Mouse (Mus musculus): ENCODE data around the gene Wdr17.
A peak's percentile ranks its signal among the peaks of the same experiment; 100 is the strongest.
"Not testable (repeated sequence)": the region's sequence is repeated elsewhere in the genome, so short reads cannot be mapped to it uniquely, and the experiment has no call there.

Gene Wdr17

DNA sequence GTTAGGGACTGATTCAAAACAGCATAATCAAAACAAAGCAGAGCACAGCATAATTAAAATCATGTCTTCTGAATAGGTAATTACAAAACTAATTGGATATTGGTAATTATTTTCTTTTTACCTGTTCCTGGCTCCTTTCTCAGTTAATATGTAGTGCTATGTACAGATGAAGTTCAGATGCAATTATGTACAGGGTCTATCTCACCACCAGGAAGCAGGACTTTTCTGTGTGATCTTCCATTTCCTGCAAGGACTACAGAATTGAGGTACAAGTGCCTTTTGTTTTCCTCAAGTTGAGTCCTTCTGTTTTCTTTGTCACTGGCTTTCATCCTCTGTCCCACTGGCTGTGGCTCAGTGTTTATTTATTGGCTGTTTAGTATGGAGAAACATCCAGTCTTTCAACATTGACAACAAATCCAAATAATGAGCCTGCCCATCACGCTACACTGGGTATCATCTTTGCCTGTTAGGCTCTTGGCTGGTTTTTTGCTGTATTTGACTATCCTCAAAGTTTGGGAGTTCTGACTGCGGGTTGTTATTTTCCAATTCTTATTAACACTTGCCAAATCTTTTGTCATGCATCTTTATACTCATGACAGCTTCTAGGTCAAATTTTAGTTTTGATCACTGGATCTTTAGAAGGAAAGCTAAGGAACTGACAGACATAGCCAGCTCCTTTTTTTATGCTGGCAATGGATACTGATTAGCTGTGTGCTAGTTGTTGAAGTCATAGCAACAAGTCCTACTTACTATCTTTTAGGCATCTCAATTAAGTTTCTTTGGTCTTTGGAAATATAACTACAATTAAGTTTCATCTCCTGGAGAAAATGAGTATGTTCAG, 94.9 kb downstream of the Wdr17 start:
- DNase-seq (ENCODE audit: low spot score) = no peak

DNA sequence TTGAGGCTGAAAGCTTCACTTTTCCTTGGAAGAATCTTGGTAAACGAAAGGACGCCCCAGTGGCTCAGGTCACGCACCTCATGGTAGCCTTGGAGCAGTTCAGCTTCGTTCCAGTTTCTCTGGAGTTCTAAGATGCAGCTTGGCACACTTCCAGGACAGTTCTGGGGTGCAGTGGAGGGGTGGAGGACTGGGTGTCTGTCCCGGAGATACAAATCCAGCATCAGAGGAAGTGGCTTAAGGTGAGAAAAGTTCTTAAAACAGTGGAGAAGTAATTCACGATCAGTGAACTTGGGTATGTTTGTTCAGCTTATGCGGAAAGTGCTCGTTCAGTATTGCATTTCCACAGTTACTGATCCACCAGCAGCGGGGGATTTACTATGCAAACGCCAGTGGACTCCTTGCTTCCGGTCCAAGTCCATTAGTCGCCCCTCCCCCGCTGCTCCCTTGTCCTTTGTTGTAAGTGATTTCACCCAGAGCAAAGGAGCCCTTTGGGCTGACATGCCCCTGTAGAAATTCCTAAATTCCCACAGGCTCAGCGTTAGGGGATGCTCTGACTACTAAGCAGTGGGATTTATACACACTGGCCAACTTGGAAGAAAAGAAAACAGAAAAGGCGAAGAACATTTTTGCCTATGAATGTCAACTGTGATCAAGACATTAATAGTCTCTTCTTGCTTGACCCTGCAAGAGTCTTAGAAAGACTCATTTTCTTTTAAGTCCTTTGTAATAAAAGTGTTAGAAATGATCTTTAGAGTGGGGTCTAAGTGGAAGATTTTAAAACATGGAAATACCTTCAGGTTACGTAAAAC, 106.6 kb downstream of the Wdr17 start:
- DNase-seq (ENCODE audit: low spot score) = no peak

DNA sequence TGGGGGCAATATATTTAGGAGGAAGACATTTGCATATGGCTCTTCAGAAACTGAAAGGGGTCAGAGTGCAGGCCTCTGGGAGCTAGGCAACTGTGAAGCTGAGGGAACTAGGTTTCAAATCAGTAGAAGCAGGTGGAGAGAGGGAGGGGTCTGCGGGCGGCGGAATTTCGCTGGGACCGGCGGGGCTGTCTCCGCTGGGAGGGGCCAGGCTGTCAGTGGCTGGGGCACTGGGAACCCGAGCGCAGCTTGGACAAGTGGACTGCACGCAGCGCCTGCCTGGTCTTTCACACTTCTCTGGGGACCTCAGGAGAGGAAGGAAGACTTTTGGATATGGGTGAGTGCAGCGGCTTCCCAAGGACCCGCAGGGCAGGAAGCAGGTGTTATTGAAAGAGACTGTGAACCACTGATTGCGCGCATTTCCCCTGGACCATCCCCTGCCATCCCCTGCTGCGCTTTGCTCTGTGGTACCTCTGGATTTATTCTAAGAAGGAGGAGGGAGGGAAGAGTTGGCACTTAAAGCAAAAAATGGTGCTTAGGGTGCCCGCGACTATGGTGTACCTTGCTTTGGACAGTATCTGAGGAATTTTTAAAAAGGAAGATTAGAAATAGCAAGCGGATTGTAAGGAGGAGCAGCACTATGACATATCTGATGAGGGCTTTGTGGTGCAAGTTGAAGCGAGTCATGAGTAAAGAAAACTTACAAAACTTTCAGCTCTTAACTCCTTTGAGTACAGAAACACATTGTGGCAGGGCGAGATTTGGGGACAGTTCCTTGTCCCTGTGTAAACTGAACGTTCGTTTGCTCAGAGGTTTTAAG, 107.5 kb downstream of the Wdr17 start:
- no peak for DNase-seq (ENCODE audit: low spot score)

DNA sequence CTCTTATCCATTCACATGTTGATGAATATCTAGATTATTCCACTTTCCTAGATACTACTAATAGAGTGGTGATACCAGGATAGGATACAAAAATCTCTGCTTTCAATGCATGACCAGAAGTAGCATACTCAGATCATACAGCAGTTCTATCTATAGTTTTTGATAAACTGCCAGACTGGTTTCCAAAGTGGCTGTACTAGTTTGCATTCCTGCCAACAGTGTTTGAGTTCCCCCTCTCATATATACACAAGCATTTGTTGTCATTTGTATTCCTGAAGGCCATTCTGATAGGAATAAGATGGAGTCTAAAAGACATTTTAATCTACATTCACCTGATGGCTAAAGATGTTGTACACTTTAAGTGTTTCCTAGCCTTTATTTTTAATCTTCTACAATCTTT, 110.0 kb downstream of the Wdr17 start:
- no peak for DNase-seq (ENCODE audit: low spot score)

DNA sequence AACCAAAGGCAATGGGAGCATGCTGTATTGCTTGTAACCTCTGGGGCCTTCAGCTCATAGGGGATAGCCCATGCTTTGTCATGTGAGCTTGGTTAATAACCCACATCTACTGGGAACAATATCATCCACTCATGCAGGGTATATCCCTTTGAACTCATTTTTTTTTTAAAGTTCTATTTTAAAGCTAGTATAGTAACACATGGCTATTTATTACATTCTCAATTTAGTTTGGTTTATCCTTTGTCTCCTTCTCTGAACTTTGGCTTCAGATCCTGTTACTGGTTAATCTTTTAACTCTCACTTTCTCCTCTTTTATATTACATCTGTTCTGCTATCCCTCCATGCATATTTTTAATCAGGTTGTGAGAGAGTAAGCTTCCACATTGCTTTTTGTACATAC, 110.7 kb downstream of the Wdr17 start:
- DNase-seq (ENCODE audit: low spot score) = no peak

DNA sequence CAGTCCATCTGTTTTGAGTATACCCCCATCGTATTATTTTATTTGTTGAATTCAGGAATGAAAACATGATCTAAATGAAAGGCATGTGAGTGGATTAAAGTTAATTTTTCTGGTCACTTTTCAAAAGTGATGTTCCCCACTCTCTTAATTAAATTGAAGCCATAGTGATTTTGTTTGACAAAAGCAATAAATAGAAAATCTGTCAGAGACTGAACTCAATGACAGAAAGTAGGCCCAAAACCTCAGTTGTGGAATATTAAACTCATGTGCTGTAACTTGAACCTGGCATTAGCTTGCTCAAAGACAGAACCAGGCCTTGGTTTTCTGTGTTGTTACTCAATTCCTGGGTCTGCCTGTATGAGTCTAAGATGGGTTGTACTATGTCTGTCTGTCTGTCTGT, 129.3 kb downstream of the Wdr17 start:
- no peak for DNase-seq (ENCODE audit: low spot score)

DNA sequence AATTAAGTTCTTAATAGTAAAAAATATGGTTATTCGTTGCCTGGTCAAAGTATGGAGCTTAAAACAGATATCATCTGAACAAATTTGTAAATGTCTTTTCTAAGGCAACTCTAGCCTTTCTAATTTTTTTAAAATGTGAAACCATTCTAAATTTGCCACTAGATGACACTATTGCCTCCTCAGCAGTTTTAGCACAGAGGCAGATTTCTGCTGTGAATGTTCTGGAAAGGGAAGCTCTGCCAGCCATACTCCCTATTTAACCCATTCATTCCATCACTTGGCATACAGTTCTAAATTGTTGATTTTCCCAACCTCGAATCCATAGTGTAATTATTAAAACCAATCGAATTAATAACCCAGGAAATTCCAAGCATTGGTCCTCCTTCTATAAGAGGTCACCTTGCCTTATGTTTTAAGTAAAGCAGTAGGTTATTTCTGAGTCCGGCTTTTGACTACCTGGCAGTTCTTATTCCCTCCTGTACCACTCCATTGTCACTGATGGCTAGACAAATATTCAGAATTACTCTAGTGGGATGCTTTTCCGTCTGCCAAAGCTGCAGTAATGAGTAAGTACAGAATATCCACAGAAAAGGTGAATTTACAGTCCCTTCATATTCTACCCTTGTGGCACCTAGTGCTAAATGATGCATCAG, 150.2 kb downstream of the Wdr17 start:
- no peak for DNase-seq (ENCODE audit: low spot score)

DNA sequence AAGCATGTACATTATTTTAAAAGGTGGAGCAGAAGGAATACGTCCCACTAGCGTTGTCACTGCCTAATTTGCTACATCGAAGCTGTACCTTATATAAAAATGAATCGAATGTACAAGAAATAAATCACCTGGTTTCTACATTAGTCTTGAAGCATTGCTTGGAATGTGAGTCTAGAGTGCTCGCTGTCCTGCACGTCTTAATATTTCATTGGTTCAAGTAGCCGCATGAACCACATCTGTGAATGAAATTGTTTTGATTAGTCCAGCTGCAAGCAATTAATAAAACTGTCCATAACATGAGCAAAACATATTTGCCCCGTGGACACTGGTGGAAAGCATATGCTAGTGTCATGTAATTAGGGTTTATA, 162.3 kb downstream of the Wdr17 start:
- no peak for DNase-seq (ENCODE audit: low spot score)

DNA sequence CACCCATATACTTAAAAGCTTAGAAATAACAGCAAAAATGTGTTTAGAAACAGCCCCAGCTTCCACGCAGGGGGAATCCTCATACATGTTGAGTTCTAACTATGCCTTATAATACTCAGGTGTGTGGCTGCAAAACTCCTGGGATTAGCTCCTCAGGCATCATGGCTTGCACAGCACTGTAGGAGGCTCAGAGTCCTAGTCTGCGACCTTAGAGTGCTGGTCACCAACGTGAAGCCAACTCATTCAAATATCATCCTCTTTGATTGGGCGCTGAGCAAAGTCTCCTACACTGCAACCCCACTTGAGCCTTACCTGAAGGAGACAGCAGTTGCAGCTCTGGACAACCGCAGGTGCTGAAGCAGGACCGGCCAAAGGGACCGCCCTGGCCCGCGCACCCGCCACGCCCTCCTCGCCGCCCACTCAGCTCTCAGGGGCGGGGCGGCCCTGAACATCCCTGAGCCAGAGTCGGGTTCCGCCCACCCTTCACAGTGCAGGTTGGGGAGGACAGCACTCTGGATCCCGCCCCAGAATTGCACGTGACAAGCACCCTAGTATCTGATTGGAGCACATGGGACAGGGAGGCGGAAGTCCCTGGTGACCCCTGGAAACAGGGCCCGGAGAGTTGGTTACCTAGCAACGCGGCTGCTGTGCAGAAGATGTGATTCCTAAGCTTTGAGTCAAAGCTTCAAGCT, 162.9 kb downstream of the Wdr17 start:
- peak; percentile 87 for DNase-seq (ENCODE audit: low spot score)

DNA sequence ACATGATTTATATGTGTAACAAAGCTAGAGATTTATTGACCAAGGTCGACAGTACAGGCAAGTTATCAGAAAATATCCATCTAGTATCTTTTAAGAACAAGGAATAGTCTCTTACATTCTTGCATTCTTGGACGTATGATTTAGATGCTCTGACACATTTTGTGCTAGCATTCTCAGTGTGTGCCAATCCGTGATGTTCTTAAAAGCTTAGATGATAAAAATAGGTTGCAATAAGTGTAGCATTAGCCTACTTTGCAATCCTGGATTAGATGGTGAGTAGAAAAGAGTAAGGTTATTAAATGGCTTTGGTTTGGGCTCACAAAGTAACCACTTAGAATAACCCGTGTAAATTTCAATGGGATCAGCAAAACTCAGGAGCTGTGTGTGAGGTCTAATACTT, 168.5 kb downstream of the Wdr17 start:
- no peak for DNase-seq (ENCODE audit: low spot score)

DNA sequence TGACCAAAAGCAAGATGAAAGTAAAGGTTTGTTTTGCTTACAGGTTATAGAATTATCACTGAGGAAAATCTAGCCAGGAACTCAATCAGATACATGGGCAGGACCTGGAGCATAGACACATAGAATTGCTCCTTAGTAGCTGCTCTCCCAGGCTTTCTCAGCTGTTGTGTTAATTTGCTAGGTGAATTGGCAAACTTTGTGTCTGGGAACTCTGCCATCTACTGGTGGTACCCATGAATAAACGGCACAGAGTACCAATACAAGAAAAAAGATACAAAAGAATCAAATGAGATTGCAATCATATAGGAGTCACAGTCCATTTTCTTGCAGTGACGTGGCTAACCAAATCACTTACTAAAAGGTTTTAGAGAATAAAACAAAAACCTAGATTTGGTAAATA, 181.2 kb downstream of the Wdr17 start:
- DNase-seq (ENCODE audit: low spot score) = no peak

DNA sequence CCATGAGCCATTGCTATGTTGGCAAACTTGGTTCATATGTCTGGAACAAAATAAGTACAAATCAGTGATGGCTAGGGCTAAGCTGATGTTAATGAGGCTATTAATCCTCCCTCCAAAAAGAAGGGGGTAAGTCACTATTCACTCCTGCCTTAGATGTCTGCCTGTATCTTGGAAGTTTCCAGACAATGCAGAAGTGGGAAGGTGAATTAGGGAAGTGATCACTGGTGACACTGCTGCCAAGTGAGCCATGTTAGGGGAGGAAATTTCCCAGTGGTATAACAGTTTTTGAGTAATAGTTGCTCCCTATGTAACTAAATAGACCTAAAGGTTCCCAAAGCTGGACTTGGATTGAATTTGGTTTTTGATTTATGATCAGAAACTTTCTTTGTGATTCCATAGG, 215.2 kb downstream of the Wdr17 start:
- DNase-seq (ENCODE audit: low spot score) = no peak

DNA sequence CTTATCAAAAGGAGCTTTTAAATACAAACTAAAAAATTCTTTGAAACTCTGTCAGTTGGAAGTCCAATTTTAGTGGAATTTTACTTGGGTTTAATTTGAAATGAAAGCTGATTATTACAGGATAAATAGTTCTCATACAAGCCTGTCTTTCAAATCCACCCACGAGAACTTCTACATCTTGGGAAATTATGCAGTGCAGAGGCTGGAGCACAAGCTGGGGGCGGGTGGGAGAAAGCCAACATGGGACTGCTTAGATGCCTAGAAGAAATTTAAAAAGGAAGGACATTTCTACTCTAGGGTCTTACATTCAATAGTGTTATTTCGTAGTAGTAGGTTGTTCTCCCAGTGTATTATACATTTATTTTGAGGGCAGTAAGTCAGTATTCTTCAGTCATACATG, 219.2 kb downstream of the Wdr17 start:
- DNase-seq (ENCODE audit: low spot score) = no peak

DNA sequence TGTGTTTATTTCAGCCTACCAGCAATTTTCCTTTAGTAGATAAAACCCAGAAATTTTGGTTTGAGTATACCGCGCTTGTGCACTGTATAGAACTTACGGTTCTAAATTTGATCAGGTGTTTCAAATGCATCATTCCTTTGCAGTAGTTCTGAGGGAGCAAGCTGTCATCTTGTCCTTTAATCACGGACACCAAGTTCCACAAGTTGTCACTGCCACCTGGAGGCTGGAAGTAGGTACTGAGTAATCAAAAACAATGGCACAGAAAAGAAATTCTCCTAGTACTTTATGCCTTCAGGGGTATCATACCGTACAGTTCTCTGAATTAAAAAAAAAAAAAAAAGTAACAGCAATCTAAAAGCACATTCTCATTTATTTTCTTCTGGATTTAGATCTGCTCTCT, 226.3 kb downstream of the Wdr17 start:
- DNase-seq (ENCODE audit: low spot score) = no peak

DNA sequence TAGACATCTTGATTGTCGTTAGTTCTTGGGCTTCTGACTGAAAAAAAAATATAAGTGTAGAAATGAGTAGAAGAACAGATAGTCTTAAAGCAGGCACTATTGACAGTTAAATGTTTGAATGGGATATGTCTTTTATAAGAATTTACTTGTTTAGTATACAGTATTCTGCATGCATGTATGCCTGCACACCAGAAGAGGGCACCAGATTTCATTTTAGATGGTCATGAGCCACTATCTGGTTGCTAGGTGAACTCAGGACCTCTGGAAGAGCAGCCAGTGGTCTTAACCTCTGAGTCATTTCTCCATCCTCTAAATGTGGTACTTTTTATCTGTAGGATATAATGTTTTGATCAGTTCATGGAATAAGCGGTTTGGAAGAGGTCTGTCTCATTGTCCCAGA, 227.3 kb downstream of the Wdr17 start:
- no peak for DNase-seq (ENCODE audit: low spot score)

DNA sequence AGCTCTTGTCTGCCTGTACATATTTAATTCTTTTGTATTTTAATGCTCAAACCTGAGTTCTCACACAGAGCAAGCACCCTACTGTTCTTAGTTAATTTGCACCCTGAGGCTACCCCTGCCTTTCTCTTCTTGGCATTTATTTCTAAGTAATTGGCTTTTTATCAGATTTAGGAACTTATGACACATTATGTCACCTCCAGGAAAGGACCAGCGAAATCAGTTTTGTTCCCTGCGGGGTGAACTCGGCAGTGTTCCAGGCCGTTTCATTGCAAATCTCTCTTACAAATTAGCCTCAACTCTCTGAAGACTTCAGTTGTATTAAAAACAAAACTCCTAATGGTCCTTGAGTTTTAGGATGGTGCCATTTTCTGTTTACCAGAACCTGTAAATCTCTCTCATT, 248.3 kb downstream of the Wdr17 start:
- DNase-seq (ENCODE audit: low spot score) = no peak

DNA sequence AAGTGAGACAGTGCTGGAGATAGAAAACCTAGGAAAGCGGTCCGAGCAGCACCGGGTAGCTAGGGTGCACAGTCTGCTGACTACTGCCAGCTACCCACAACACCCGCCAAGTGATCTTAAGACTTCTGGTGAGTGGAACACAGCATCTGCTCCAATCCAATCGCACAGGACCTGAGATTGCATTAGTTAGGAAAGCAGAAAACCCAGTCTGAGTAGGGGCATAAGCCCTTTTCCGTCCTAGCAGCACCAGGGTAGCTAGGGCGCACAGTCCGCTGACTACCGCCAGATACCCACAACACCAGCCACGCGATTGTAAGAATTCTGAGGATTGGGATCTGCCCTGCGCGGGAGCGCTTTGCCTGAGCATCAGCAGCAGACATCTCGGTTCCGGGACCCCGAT, 270.3 kb downstream of the Wdr17 start:
- not testable (repeated sequence) for DNase-seq (ENCODE audit: low spot score)

DNA sequence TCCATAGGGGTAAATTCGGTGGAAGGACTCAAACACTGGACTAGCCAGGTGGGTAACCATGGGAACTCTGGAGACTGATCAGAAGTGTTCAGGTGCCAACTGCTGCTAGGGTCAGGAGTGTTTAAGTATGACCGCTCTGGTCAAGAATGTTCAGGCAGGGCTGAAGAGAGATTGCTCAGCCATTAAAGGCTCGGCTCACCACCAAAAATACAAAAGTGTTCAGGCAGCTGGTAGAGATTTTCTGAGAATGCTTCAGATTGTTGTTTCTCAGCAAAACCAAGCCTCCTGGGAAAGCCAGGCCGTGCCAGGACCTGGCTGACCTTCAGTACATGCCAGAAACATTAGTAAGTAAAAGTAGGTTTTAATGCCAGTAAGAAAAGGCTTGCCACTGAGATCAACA, 276.7 kb downstream of the Wdr17 start:
- peak; percentile 44 for DNase-seq (ENCODE audit: low spot score)

DNA sequence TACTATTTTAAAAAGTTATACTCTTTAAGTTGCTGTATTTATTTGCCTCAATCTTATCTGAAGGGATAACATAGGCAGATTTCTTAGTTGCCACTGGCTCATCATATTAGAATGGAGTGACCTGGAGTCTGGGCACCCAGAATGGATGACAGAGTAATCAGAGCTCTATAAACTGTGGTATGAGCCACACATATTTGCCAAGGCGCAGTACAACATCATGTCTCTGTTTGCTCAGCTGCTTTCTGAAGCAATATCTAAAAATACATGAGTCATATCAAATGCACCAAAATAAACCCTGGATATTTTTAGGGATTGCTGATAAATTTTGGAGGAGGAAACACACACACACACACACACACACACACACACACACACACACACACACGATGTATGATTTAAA, 277.6 kb downstream of the Wdr17 start:
- DNase-seq (ENCODE audit: low spot score) = no peak

DNA sequence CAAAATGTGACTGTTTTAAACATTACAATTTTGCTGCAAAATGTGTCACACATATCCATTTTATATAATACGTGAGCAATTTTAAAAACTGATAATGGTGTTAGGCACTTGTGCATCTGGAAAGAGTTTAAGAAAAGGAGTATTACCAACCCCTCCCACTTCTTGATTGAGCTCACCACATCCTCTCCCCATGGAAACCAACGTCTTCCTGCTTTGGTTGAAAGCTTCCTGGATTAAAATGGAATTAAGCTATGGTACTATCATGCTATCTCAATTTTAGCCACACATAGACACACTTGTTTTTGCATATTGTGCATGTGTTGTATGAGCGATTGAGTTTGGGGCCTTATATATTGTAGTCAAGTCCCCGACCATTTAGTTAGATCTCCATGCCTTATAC, 283.5 kb downstream of the Wdr17 start:
- DNase-seq (ENCODE audit: low spot score) = no peak

DNA sequence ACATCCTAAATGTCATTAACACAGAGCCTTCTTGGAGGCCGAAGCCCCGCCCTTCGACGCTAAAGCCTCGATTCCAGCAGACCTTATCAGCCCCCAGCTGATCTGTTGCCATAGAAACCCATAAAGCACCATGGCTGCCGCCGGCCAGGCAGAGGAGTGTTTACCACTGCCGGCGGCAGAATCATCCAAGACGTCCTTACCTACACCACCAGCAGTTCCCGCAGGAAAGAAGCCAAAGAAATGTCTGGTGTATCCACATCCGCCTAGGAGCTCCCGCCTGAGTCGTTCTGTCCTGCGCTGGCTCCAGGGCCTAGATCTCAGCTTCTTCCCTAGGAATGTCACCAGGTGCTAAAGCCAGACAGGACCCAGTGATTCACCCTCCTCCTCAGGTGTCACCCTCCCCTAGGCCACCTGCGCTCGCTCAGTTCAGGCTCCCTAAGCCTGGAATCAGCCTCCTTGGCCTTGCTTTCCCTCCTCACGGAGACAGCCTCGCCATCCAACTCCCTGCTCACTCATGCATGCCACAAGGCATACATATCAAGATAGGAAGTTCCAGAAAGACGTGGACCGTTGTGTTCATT, 286.2 kb downstream of the Wdr17 start, which contains the start of gene Spata4:
TSS of gene Spata4 (plus strand) at position 111 of the 581 bp plus-strand sequence.
- peak; percentile 54 for DNase-seq (ENCODE audit: low spot score)

Data from ovary, adult 18-20 months (tissue).